Mouse (Mus musculus) MN1 (cell line): ENCODE measurements around the gene Gstm6.
"Not testable (repeated sequence)": the region's sequence is repeated elsewhere in the genome, so short reads cannot be mapped to it uniquely, and the experiment has no call there.

Source experiments
- DNase-seq: peaks from one replicate; pipeline ENCODE4 v3.0.0-alpha.2; 2016; ENCODE audit warnings: low spot score

The Gstm6 gene

DNA sequence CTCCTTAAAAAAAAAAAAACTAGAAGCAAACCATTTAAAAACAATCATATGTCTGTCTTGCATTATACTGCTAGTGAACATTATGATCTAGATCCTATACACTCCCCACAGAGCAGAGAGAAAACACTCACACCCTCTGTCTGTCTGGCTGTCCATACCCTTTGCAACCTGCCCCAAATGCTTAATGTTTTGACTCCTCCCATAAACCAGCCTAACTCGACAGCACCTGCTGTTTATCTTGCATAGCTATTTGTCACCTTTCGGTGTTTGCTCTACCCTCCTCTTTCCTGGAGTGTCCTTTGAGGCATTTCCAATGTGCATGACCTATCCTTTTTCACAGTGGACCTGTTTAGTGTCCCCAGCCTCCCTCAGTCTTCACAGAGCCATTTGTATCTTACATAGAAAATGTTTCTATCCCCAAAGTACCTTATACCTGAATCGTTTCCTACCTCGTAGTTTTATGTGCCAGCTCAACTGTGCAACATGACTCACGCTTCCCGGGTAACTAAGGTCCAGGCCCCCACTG is 48.3 kb downstream of the Gstm6 start:
- peak; percentile 8 for DNase-seq

- not testable (repeated sequence) for DNase-seq
These were observed 54.3 kb downstream of the Gstm6 start for GRCm38 (mm10) chr3:107889236-107889635.
